Mouse (Mus musculus) left cerebral cortex, adult 8-10 months (tissue): ENCODE results near the gene Sc5d. TPM values are rescaled to one million over a fixed set of nuclear protein-coding genes. Genes with fewer than 3 reads are reported as not detected.

Experiments used
- DNase-seq, 2 experiments: peaks; one replicate each; pipeline ENCODE4 v3.0.0; 2022; ENCODE audit warnings: low spot score in 2 of 2
- total RNA-seq, 4 experiments: library from RNA; stranded (reverse); gene quantifications; 2 replicates each; pipeline ENCODE4 v1.2.4; 2022

The Sc5d gene
- 10 to 100 TPM; 56.7 to 61.3 (median 58.7) TPM for total RNA-seq

- peak; percentile 84 to 96 for DNase-seq
Measured at GRCm38 (mm10) chr9:42264145-42264544, at the start of gene Sc5d. Sc5d (minus strand) TSS chr9:42264256.

- no peak for DNase-seq
Measured at GRCm38 (mm10) chr9:42311311-42311710, 47.3 kb upstream of the Sc5d start.

GRCm38 (mm10) chr9:42303894-42304293 lies 39.8 kb upstream of the Sc5d start:
- DNase-seq: no peak

- DNase-seq: no peak
Measured at GRCm38 (mm10) chr9:42301082-42301633, 37.1 kb upstream of the Sc5d start.

- no peak for DNase-seq
Measured at GRCm38 (mm10) chr9:42296297-42296922, 32.4 kb upstream of the Sc5d start.

GRCm38 (mm10) chr9:42294131-42294530 lies 30.1 kb upstream of the Sc5d start:
- no peak for DNase-seq

GRCm38 (mm10) chr9:42293596-42293995 lies 29.5 kb upstream of the Sc5d start:
- DNase-seq: no peak

GRCm38 (mm10) chr9:42293051-42293450 lies 29.0 kb upstream of the Sc5d start:
- no peak for DNase-seq

GRCm38 (mm10) chr9:42279676-42280075 lies 15.6 kb upstream of the Sc5d start:
- DNase-seq: no peak

GRCm38 (mm10) chr9:42278046-42278445 lies 14.0 kb upstream of the Sc5d start:
- no peak for DNase-seq

- no peak for DNase-seq
Measured at GRCm38 (mm10) chr9:42277606-42278005, 13.6 kb upstream of the Sc5d start.

GRCm38 (mm10) chr9:42277162-42277561 lies 13.1 kb upstream of the Sc5d start:
- DNase-seq: no peak

GRCm38 (mm10) chr9:42275761-42276145 lies 11.7 kb upstream of the Sc5d start:
- DNase-seq: no peak

- no peak for DNase-seq
Measured at GRCm38 (mm10) chr9:42275027-42275760, 11.1 kb upstream of the Sc5d start.

- no peak for DNase-seq
Measured at GRCm38 (mm10) chr9:42273682-42274296, 9.7 kb upstream of the Sc5d start.

GRCm38 (mm10) chr9:42273174-42273573 lies 9.1 kb upstream of the Sc5d start:
- no peak for DNase-seq

- no peak for DNase-seq
Measured at GRCm38 (mm10) chr9:42272690-42273089, 8.6 kb upstream of the Sc5d start.

- DNase-seq: no peak
Measured at GRCm38 (mm10) chr9:42271456-42271855, 7.4 kb upstream of the Sc5d start.

- DNase-seq: no peak
Measured at GRCm38 (mm10) chr9:42270617-42271016, 6.6 kb upstream of the Sc5d start.

- no peak for DNase-seq
Measured at GRCm38 (mm10) chr9:42270081-42270480, 6.0 kb upstream of the Sc5d start.

GRCm38 (mm10) chr9:42268371-42268770 lies 4.3 kb upstream of the Sc5d start:
- DNase-seq: no peak

- DNase-seq: no peak
Measured at GRCm38 (mm10) chr9:42265309-42265708, 1.3 kb upstream of the Sc5d start.
